Mouse (Mus musculus): ENCODE results near the gene Gucd1. TPM values are rescaled to one million over a fixed set of nuclear protein-coding genes. Genes with fewer than 3 reads are reported as not detected.

Gene Gucd1
- polyA plus RNA-seq, 1 experiment, result 20.7 TPM

DNA sequence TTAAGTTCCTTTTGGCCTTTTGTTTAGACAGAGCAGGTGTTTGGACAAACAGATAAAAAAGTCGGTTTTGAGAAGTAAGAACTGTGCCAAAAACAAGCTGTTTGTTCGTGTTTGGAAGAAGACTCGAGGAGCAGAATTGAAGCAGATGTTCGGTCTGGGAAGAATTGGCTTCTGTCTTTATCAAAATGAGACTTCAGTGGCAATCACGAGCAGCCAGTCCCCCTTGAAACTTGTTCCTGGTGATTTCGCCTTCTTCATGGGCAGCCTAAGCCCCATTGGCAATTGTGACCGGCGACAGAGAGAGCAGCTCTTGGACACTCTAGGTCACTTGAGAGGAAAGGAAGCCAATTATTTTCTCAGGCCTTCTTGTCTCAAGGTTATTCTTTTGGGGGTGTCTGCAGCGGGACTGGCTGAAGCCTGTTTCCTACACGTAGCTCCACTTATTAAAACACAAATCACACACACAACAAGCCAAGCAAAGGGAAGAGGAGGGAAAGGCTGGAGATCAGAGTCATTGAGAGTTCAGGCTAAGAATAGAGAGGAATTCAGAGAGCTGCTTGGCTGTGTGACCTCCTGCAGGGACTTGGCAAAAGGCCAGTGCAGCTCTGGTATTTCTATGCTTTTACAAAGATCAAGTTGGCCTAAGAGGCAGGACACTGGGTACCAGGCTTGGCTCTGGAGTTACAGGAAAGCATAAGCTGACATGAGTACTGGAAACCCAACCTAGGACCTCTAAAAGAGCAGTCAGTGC is 66.6 kb downstream of the Gucd1 start:
- Histone ChIP-seq H3K4me3 (ENCODE audit: insufficient read depth, low read length) (no peak overlapping the region), H3K27ac (ENCODE audit: insufficient read depth, low read depth, low read length) (no peak overlapping the region), H3K4me1 (ENCODE audit: control insufficient read depth, insufficient read depth, low read length) (peaks cover 2% of the 10 kb centered on the region; the same call in 1 of the 2 replicates)
- no peak for TF ChIP-seq CTCF (IDR thresholded peaks at IDR 0.05; ENCODE audit: low read depth, low read length)
- TF ChIP-seq POLR2A (IDR thresholded peaks at IDR 0.05; ENCODE audit: borderline replicate concordance, low read depth, low read length), result no peak

DNA sequence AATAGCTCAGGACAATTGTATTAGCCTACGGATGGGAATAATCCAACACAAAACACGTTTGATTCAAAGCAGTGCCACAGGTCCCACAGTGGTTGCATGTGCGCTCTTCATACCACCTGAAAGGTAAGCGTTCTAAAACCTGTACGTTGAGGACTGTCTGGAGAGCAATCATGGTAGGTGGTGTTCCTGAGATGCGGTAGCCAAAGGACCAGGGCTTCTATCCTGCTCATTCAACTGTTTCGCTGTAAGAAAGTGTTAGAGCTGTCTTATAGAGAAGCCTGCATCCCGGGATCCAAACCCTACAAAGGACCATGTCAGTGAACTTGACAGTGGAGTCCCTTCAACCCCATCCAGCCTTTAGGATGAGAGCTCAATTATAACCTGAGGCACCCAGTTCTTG is 67.4 kb downstream of the Gucd1 start:
- H3K4me3 ChIP-seq (ENCODE audit: insufficient read depth, low read length), result no peak overlapping the region
- H3K4me1 ChIP-seq (ENCODE audit: control insufficient read depth, insufficient read depth, low read length), result peaks cover 2% of the 10 kb centered on the region; the same call in 1 of the 2 replicates
- no peak for TF ChIP-seq POLR2A (IDR thresholded peaks at IDR 0.05; ENCODE audit: borderline replicate concordance, low read depth, low read length)
- no peak for TF ChIP-seq CTCF (IDR thresholded peaks at IDR 0.05; ENCODE audit: low read depth, low read length)
- no peak overlapping the region for H3K27ac ChIP-seq (ENCODE audit: insufficient read depth, low read depth, low read length)

DNA sequence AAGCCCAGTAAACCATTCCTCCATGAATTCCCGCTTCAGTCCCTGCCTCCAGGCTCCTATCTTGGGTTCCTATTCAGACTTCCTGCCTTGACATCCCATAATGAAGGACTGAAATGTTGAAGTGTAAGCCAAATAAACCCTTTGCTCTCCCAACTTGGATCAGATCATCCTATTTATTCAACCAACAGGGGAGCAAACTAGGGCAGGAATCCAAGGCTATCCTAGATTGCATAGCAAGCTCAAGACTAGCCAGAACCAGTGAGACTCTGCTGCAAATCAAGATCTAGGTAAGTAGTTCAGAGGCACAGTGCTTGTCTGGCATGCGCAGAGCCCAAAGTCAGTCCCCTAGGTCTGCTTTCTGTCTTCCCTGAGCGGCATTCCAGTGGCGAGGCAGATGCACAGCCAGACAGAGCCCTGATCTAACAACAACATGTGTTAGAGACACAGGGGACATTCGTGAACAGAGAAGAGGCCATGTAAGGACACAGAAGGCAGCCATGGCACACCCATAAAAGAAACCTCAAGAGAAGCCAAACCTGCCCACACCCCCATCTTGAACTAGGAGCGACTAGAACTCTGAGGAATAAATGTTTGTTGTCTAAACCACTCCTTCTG is 68.9 kb downstream of the Gucd1 start:
- TF ChIP-seq CTCF (IDR thresholded peaks at IDR 0.05; ENCODE audit: low read depth, low read length) (no peak), POLR2A (IDR thresholded peaks at IDR 0.05; ENCODE audit: borderline replicate concordance, low read depth, low read length) (no peak)
- Histone ChIP-seq H3K4me3 (ENCODE audit: insufficient read depth, low read length) (no peak overlapping the region), H3K4me1 (ENCODE audit: control insufficient read depth, insufficient read depth, low read length) (peaks cover 2% of the 10 kb centered on the region; the same call in 1 of the 2 replicates), H3K27ac (ENCODE audit: insufficient read depth, low read depth, low read length) (no peak overlapping the region)

- H3K4me1 ChIP-seq (ENCODE audit: control insufficient read depth, insufficient read depth, low read length), result peaks cover 2% of the 10 kb centered on the region; the same call in 1 of the 2 replicates
Observed at GRCm38 (mm10) chr10:75447489-75447888, 70.3 kb downstream of the Gucd1 start.

GRCm38 (mm10) chr10:75446501-75447083 is 71.2 kb downstream of the Gucd1 start:
- TF ChIP-seq CTCF (IDR thresholded peaks at IDR 0.05; ENCODE audit: low read depth, low read length) (no peak), POLR2A (IDR thresholded peaks at IDR 0.05; ENCODE audit: borderline replicate concordance, low read depth, low read length) (no peak)
- H3K4me1 ChIP-seq (ENCODE audit: control insufficient read depth, insufficient read depth, low read length), result peaks cover 2% of the 10 kb centered on the region; the same call in 1 of the 2 replicates

More at GRCm38 (mm10) chr10:75447489-75447888, 70.3 kb downstream of the Gucd1 start:
- Histone ChIP-seq H3K4me3 (ENCODE audit: insufficient read depth, low read length) (no peak overlapping the region), H3K27ac (ENCODE audit: insufficient read depth, low read depth, low read length) (no peak overlapping the region)
- TF ChIP-seq POLR2A (IDR thresholded peaks at IDR 0.05; ENCODE audit: borderline replicate concordance, low read depth, low read length) (no peak), CTCF (IDR thresholded peaks at IDR 0.05; ENCODE audit: low read depth, low read length) (no peak)

GRCm38 (mm10) chr10:75445030-75445429 is 72.7 kb downstream of the Gucd1 start:
- H3K4me1 ChIP-seq (ENCODE audit: control insufficient read depth, insufficient read depth, low read length), result no peaks in the 10 kb centered on the region

More at GRCm38 (mm10) chr10:75446501-75447083, 71.2 kb downstream of the Gucd1 start:
- no peak overlapping the region for H3K27ac ChIP-seq (ENCODE audit: insufficient read depth, low read depth, low read length)
- H3K4me3 ChIP-seq (ENCODE audit: insufficient read depth, low read length), result no peak overlapping the region

GRCm38 (mm10) chr10:75444111-75444826 is 73.5 kb downstream of the Gucd1 start:
- no peak overlapping the region for H3K27ac ChIP-seq (ENCODE audit: insufficient read depth, low read depth, low read length)
- H3K4me1 ChIP-seq (ENCODE audit: control insufficient read depth, insufficient read depth, low read length), result no peaks in the 10 kb centered on the region
- no peak for TF ChIP-seq CTCF (IDR thresholded peaks at IDR 0.05; ENCODE audit: low read depth, low read length)
- TF ChIP-seq POLR2A (IDR thresholded peaks at IDR 0.05; ENCODE audit: borderline replicate concordance, low read depth, low read length), result no peak
- no peak overlapping the region for H3K4me3 ChIP-seq (ENCODE audit: insufficient read depth, low read length)

More at GRCm38 (mm10) chr10:75445030-75445429, 72.7 kb downstream of the Gucd1 start:
- TF ChIP-seq CTCF (IDR thresholded peaks at IDR 0.05; ENCODE audit: low read depth, low read length) (no peak), POLR2A (IDR thresholded peaks at IDR 0.05; ENCODE audit: borderline replicate concordance, low read depth, low read length) (no peak)
- no peak overlapping the region for H3K4me3 ChIP-seq (ENCODE audit: insufficient read depth, low read length)
- no peak overlapping the region for H3K27ac ChIP-seq (ENCODE audit: insufficient read depth, low read depth, low read length)

GRCm38 (mm10) chr10:75443017-75443416 is 74.8 kb downstream of the Gucd1 start:
- Histone ChIP-seq H3K4me3 (ENCODE audit: insufficient read depth, low read length) (no peak overlapping the region), H3K27ac (ENCODE audit: insufficient read depth, low read depth, low read length) (no peak overlapping the region), H3K4me1 (ENCODE audit: control insufficient read depth, insufficient read depth, low read length) (no peaks in the 10 kb centered on the region)
- TF ChIP-seq POLR2A (IDR thresholded peaks at IDR 0.05; ENCODE audit: borderline replicate concordance, low read depth, low read length) (no peak), CTCF (IDR thresholded peaks at IDR 0.05; ENCODE audit: low read depth, low read length) (no peak)

- no peaks in the 10 kb centered on the region for H3K4me1 ChIP-seq (ENCODE audit: control insufficient read depth, insufficient read depth, low read length)
- no peak overlapping the region for H3K27ac ChIP-seq (ENCODE audit: insufficient read depth, low read depth, low read length)
- TF ChIP-seq POLR2A (IDR thresholded peaks at IDR 0.05; ENCODE audit: borderline replicate concordance, low read depth, low read length), result no peak
- TF ChIP-seq CTCF (IDR thresholded peaks at IDR 0.05; ENCODE audit: low read depth, low read length), result no peak
- no peak overlapping the region for H3K4me3 ChIP-seq (ENCODE audit: insufficient read depth, low read length)
Observed at GRCm38 (mm10) chr10:75441800-75442199, 76.0 kb downstream of the Gucd1 start.
